Mouse (Mus musculus): ENCODE measurements around the gene Ugt1a8. TPM values are rescaled to one million over a fixed set of nuclear protein-coding genes. Genes with fewer than 3 reads are reported as not detected.
"Not testable (repeated sequence)": the region's sequence is repeated elsewhere in the genome, so short reads cannot be mapped to it uniquely, and the experiment has no call there.

Ugt1a8 gene
- polyA plus RNA-seq, 1 experiment from 2014 or later: not detected

DNA sequence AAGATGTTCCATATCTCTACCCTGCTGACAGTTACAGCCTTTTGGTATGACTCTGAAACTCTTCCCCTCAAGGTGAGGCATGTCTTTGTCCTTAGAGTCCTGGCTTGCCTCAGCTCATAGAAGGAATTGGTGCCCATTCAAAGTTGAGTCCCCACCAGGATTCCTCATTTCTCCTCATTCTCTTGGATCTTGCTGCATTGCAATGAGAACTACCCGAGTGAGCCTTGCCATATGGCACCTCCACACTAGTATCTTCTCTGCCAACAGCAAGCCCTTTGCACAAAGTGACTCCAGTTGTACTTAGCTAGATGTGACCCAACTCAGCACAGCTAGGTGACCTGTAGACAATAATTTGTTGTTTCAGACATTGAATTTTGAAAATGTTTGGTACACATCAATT lies 136.0 kb downstream of the Ugt1a8 start:
- Histone ChIP-seq H3K9me3 (replicated peaks) (peaks cover 20% of the 10 kb centered on the region; the same call in 1 of the 2 replicates), H3K4me2 (no peak overlapping the region), H3K9ac (no peak overlapping the region), H3K4me1 (replicated peaks) (no peaks in the 10 kb centered on the region), H3K27ac (replicated peaks) (no peak overlapping the region), H3K4me3 (replicated peaks) (no peak overlapping the region), H3K27me3 (no peaks in the 10 kb centered on the region), H3K36me3 (replicated peaks) (no peaks in the 10 kb centered on the region)
- WGBS (ENCODE audit: insufficient replicate concordance): 30% methylated on average over 1 of the region's 1 CpGs
- no peak for ATAC-seq (ENCODE audit: insufficient read depth)

DNA sequence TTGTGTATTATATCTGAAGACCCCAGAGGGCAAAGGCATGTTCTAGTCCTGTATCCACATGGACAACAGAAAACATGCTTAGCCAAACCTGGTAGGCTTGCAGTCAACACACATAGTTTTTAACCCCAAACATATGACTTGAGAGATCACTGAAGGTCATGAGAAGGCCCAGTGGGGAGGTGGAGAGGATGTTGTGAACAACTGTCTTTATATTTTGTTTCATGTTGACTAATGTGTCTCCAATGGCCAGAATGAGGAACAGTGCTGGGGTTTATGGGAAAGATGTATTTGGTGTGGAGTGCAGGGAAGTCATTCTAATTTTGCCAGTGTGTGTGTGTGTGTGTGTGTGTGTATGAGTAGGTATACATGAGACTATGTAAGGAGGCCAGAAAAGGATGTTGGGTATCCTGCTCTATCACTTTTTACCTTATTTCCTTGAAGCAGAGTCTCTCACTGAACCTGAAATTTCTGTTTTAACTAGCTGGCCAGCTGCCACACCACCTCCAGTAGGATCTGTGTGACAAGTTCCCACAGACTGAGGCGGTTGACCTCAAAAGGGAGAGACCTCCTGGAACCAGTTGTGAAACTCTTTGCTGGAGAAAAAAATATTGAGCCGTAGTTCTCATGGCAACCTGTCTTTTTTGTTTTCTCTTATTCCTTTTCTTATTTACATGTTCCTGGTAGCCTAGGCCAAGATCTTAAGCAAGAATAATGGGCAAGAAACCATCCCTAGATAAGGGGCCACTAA lies 136.6 kb downstream of the Ugt1a8 start:
- H3K4me1 ChIP-seq (replicated peaks): no peaks in the 10 kb centered on the region
- 42% methylated on average over 2 of the region's 2 CpGs for WGBS (ENCODE audit: insufficient replicate concordance)
- ATAC-seq (ENCODE audit: insufficient read depth): no peak
- H3K4me2 ChIP-seq: no peak overlapping the region
- H3K36me3 ChIP-seq (replicated peaks): no peaks in the 10 kb centered on the region
- peaks cover 20% of the 10 kb centered on the region; the same call in 1 of the 2 replicates for H3K9me3 ChIP-seq (replicated peaks)
- no peak overlapping the region for H3K4me3 ChIP-seq (replicated peaks)
- H3K9ac ChIP-seq: no peak overlapping the region
- no peaks in the 10 kb centered on the region for H3K27me3 ChIP-seq
- H3K27ac ChIP-seq (replicated peaks): no peak overlapping the region

DNA sequence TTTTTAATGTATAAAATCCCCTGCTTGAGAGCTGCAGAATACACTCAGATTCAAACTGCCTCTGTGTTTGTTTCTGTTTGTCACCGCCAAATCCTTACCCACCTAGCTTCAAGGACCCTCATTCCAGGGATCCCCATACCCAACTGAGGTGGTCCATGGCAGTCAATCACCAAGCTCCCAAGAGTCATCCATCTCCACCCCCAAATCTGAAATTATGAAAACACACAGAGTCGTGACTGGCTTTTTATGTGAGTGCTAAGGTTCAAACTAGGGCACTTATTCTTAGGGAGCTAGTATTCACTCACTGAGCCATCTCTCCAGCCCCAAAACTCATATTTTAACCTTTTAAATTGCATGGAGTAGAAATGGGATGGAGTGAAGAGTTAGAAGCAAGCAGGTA lies 137.7 kb downstream of the Ugt1a8 start:
- not testable (repeated sequence) for H3K27me3 ChIP-seq; H3K36me3 ChIP-seq (replicated peaks); H3K27ac ChIP-seq (replicated peaks); H3K4me1 ChIP-seq (replicated peaks); ATAC-seq (ENCODE audit: insufficient read depth); H3K4me2 ChIP-seq; H3K4me3 ChIP-seq (replicated peaks); H3K9ac ChIP-seq
- WGBS (ENCODE audit: insufficient replicate concordance): 26% methylated on average over 2 of the region's 2 CpGs
- peaks cover 30% of the 10 kb centered on the region; the same call in 1 of the 2 replicates for H3K9me3 ChIP-seq (replicated peaks)

DNA sequence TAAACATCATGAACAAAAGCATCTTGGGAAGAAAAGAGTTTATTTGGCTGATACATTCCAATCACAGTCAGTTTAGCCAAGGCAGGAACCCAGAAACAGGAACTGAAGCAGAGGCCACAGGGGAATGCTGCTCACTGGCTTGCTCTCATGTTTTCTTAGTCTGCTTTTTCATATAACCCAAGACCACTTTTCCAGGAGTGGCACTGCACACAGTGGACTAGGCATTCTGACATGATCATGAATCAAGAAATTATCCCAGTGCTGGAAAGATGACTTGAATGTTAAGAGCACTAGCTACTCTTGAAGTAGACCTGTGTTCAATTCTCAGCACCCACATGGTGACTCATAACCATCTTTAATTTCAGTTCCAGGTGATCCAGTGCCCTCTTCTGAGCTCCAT lies 138.1 kb downstream of the Ugt1a8 start:
- no peak for ATAC-seq (ENCODE audit: insufficient read depth)
- H3K4me2 ChIP-seq: no peak overlapping the region
- no peak overlapping the region for H3K9ac ChIP-seq
- H3K4me3 ChIP-seq (replicated peaks): no peak overlapping the region
- H3K4me1 ChIP-seq (replicated peaks): no peaks in the 10 kb centered on the region
- no peaks in the 10 kb centered on the region for H3K27me3 ChIP-seq
- no peak overlapping the region for H3K27ac ChIP-seq (replicated peaks)
- no peaks in the 10 kb centered on the region for H3K36me3 ChIP-seq (replicated peaks)
- peaks cover 31% of the 10 kb centered on the region; the same call in 1 of the 2 replicates for H3K9me3 ChIP-seq (replicated peaks)

DNA sequence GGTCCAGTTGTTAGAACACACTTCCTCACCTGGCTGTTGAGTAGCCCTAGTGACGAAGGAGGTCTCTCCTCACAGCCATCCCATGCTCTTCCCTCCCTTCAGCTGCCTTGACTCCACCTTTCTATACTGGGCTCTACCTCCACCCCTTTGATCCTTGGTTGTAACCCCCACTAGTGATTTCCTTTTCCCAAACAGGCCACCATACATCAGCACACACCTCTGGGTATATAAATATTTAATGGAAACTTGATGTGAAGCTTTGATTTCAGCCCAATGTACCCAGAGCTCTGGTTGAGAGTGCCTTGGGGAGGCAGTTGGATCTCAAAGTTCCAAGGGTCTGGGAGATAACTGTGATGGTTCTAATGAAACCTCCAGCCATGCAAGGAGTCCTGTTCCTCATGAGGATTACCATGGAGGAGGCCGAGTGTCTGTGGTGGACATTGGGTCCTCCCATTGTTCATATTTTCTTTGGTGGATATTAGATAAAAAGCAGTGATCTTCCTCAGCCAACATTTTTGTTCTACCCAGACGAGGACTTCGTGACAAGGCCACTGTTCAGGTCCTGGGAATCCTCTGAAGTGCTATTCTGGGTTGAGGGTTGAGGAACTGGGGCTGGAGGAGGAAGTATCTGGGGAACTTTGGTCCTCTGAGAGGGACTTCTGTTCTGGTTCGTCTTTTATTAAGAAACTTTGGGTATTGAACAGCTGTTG lies 139.2 kb downstream of the Ugt1a8 start, which contains the start of gene Mroh2a:
Mroh2a (plus strand) TSS at position 317 of the 710 bp plus-strand sequence.
- Histone ChIP-seq H3K9ac (no peak within 1 kb of the TSS), H3K4me1 (replicated peaks) (no peaks in the 10 kb centered on the region), H3K27ac (replicated peaks) (no peak within 1 kb of the TSS), H3K9me3 (replicated peaks) (peaks cover 37% of the 10 kb centered on the region; the same call in 1 of the 2 replicates), H3K36me3 (replicated peaks) (no peaks in the 10 kb centered on the region), H3K27me3 (no peaks in the 10 kb centered on the region), H3K4me3 (replicated peaks) (no peak within 1 kb of the TSS), H3K4me2 (no peak within 1 kb of the TSS)
- 32% methylated on average over 5 of the region's 5 CpGs for WGBS (ENCODE audit: insufficient replicate concordance)
- 0 out of 2 replicates have a peak, but pooled peaks have one; percentile 8 for ATAC-seq (ENCODE audit: insufficient read depth)

DNA sequence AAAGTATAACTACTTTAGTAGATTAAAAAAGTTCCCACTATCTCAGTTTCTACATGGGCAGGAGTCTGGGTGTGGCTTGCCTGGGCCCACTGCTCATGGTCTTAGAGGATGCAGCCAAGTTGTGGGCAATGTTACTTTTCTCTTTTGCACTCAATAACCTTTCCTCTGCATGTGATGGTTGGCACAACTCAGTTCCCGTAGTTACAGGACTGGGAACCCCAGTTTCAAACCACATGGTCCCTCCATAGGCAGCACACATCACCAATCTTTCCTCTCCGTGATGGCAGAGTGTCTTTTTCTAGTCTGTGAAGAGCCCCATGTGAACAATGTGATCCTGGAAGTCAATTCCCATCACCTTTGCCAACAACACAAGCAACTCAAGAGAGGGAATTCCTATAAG lies 139.9 kb downstream of the Ugt1a8 start:
- Histone ChIP-seq H3K27me3 (no peaks in the 10 kb centered on the region), H3K4me2 (no peak overlapping the region), H3K27ac (replicated peaks) (no peak overlapping the region), H3K4me1 (replicated peaks) (no peaks in the 10 kb centered on the region), H3K9me3 (replicated peaks) (peaks cover 38% of the 10 kb centered on the region; the same call in 1 of the 2 replicates), H3K4me3 (replicated peaks) (no peak overlapping the region), H3K9ac (no peak overlapping the region), H3K36me3 (replicated peaks) (no peaks in the 10 kb centered on the region)
- no peak for ATAC-seq (ENCODE audit: insufficient read depth)
- WGBS (ENCODE audit: insufficient replicate concordance): 40% methylated on average over 2 of the region's 2 CpGs

DNA sequence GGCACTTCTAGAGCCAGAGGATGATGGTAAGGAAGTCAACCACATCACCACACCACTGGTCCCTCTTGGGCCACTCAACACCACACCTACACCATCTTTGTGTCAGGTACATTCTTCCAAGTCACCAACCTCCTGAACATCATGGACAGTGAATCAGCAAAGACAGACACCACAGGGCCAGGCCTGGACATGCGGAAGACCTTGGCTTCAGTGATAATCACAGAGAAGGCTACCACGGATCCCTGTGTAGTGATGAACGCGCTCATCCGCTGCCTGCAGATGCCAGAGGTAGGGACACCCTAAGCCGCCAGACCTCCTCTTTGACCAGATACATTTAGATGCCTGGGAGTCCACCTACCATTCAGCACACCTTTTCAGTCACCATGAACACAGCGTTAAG lies 140.5 kb downstream of the Ugt1a8 start:
- no peak overlapping the region for H3K9ac ChIP-seq
- 55% methylated on average over 7 of the region's 7 CpGs for WGBS (ENCODE audit: insufficient replicate concordance)
- H3K27me3 ChIP-seq: no peaks in the 10 kb centered on the region
- peaks cover 45% of the 10 kb centered on the region; the same call in 1 of the 2 replicates for H3K9me3 ChIP-seq (replicated peaks)
- no peak overlapping the region for H3K4me3 ChIP-seq (replicated peaks)
- H3K36me3 ChIP-seq (replicated peaks): no peaks in the 10 kb centered on the region
- ATAC-seq (ENCODE audit: insufficient read depth): no peak
- no peak overlapping the region for H3K4me2 ChIP-seq
- no peaks in the 10 kb centered on the region for H3K4me1 ChIP-seq (replicated peaks)
- no peak overlapping the region for H3K27ac ChIP-seq (replicated peaks)

DNA sequence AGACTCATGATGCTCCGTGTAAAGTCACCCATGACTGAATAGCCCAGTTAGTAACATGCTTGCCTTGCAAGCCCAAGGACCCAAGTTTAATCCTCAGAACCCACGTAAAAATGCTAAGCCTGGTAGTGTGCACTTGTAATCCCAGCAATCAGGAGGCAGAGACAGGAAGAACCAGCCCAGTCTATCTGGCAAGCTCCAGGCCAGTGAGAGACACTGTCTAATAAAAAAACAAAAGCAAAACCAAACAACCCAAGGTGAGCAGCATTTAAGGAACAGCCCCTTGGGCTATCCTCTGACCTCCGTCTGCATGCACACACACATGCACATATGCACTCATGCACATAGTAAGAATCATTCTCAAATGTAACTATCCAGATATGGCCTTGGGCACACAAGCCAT lies 142.0 kb downstream of the Ugt1a8 start:
- H3K4me3 ChIP-seq (replicated peaks): no peak overlapping the region
- H3K9ac ChIP-seq: no peak overlapping the region
- 58% methylated on average over 3 of the region's 3 CpGs for WGBS (ENCODE audit: insufficient replicate concordance)
- no peaks in the 10 kb centered on the region for H3K4me1 ChIP-seq (replicated peaks)
- peaks cover 46% of the 10 kb centered on the region; the same call in 1 of the 2 replicates for H3K9me3 ChIP-seq (replicated peaks)
- H3K27ac ChIP-seq (replicated peaks): no peak overlapping the region
- H3K27me3 ChIP-seq: no peaks in the 10 kb centered on the region
- no peak for ATAC-seq (ENCODE audit: insufficient read depth)
- no peaks in the 10 kb centered on the region for H3K36me3 ChIP-seq (replicated peaks)
- no peak overlapping the region for H3K4me2 ChIP-seq

DNA sequence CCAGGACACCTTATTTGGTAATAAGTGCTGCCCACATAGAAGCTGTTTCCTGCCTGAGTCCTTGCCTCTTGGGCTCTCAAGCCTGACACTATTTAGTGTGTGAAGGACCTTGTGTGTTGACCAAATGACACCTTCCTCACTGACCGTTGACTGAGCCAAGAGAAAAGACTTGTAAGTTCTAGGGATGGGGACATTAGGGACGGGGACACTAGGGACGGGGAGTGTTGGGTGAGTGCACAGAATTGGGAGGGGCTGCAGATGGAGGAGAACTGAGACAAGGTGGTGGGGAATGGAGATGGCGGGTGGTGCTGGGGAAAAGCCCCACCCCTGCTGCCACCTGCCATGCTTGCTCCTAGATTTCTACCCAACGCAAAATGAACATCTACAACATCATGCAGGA lies 142.4 kb downstream of the Ugt1a8 start:
- Histone ChIP-seq H3K36me3 (replicated peaks) (no peaks in the 10 kb centered on the region), H3K4me1 (replicated peaks) (no peaks in the 10 kb centered on the region), H3K4me3 (replicated peaks) (no peak overlapping the region), H3K27me3 (no peaks in the 10 kb centered on the region), H3K9ac (no peak overlapping the region), H3K27ac (replicated peaks) (no peak overlapping the region), H3K9me3 (replicated peaks) (peaks cover 47% of the 10 kb centered on the region; the same call in 1 of the 2 replicates), H3K4me2 (no peak overlapping the region)
- WGBS (ENCODE audit: insufficient replicate concordance): 65% methylated on average over 5 of the region's 5 CpGs
- ATAC-seq (ENCODE audit: insufficient read depth): no peak

DNA sequence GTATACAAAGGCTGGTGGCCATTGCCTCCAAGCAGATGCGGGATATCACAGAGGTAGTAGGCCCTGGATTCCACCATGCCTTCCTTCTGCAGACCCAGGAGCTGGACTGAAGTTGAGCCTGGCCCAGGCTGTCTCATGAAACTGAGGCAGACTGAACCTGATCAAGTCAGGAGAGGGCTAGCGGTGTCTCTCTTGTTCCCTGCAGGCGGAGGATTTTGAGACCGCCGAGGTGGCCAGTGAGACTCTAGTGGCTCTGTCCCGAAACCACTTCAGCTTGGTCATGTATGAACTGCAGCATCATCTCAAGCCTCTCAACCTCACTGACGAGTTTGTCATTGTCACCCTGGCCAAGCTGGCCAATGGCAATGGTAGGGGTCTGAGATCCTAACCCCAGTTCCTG lies 142.8 kb downstream of the Ugt1a8 start:
- Histone ChIP-seq H3K9ac (no peak overlapping the region), H3K27me3 (no peaks in the 10 kb centered on the region), H3K27ac (replicated peaks) (no peak overlapping the region), H3K4me2 (no peak overlapping the region), H3K9me3 (replicated peaks) (peaks cover 50% of the 10 kb centered on the region; the same call in 1 of the 2 replicates), H3K4me3 (replicated peaks) (no peak overlapping the region), H3K36me3 (replicated peaks) (no peaks in the 10 kb centered on the region), H3K4me1 (replicated peaks) (no peaks in the 10 kb centered on the region)
- ATAC-seq (ENCODE audit: insufficient read depth): no peak
- WGBS (ENCODE audit: insufficient replicate concordance): 58% methylated on average over 7 of the region's 7 CpGs

DNA sequence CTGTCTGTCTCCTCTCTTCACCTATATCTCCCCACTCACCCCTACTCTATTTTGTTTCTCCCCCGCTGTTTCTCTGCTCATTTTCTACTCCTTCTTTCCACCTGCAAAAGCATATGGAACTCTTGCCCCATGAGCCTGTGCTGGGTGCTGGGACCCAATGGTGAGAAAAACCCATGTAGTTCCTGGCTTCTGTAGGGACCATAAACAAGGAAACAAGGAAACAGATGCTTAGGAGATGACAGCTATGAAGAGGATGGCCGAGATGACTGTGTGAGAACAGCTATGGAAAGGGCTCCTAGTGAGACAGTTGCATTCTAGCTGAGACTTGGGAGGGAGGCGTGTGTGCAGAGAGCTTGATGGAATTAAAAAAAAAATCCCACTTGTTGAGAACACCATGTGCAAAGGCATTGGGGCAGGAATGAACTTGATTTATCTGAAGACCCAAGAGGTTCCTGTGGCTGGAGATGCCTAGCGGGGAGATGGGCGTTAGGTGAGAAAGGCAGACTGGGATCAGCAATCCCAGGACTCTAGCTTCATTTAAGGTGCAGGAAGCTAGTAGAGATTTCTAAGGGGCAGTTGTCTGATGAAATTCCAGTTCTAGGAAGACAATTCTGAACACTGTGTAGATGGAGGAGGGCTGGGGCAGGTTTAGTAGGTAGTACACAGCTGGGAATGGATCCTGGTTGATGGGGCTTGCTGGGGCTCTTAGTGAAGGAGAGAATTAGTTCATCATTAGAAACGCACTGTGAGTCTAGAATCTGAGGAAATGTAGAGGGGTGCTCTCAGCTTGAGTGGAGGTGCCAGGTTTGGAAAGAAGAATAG lies 143.6 kb downstream of the Ugt1a8 start:
- Histone ChIP-seq H3K9me3 (replicated peaks) (peaks cover 52% of the 10 kb centered on the region; the same call in 1 of the 2 replicates), H3K27me3 (no peaks in the 10 kb centered on the region), H3K27ac (replicated peaks) (no peak overlapping the region), H3K4me3 (replicated peaks) (no peak overlapping the region), H3K9ac (no peak overlapping the region), H3K4me1 (replicated peaks) (no peaks in the 10 kb centered on the region), H3K4me2 (no peak overlapping the region), H3K36me3 (replicated peaks) (no peaks in the 10 kb centered on the region)
- ATAC-seq (ENCODE audit: insufficient read depth): no peak
- 55% methylated on average over 6 of the region's 6 CpGs for WGBS (ENCODE audit: insufficient replicate concordance)
